Mouse (Mus musculus) left cerebral cortex, postnatal 36 days (tissue): ENCODE measurements at regions not wholly inside any gene's neighbourhood (a gene's known extent, or its start where the extent isn't known, plus 50 kb on each side); places are given as distances from the start of the nearest gene placed in this dataset.

ENCODE experiments used
- DNase-seq, 2 experiments: peaks; one replicate each; pipeline ENCODE4 v3.0.0; 2021 to 2022; ENCODE audit warnings: low spot score in 2 of 2, mixed read lengths in 1 of 2
- intact Hi-C: fragments of 180-260 bp; cut with DNase I; formaldehyde crosslinking; loops from one replicate; pipeline ENCODE4 v1.15.1; 2025

DNA sequence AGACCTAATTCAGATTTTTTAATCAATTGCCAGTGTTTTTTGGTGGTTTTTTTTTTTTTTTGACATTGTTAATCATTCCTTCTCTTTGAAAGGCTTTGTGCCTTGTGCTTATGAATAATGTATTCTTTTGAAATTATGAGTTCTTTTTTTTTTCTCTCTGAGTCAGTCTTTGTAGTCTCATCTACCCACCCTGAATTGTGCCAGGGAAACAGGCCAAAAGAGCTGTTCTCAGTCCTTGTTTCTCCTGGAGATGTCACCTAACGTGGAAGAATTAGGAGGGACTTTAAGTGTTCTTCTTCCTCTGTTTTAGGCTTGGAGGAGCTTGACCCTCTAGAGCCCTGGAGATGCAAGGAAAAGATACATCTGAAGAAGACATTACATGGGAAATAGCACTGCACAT is 2012.6 kb downstream of the Poteg start:
- intact Hi-C loops = no loop called here
- DNase-seq = no peak

DNA sequence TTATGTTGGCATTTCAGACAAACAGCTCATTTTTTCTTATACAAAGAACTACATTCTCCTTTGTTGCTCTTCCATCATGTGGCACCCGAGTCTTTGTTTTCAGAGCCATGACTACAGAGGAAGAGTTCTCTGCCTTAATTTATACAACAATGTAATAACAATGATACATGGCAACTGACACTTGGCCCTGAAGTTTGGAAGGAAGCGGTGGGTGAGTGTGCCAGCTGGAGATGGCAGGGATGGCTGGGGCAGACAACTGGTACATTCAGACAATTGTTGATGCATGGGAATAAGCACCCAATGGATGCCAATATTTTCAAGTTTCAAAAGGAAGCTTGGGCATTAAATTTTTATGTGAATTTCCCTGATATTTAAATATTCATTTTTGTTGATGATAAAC is 2045.5 kb downstream of the Poteg start:
- intact Hi-C loops = no loop called here
- no peak for DNase-seq

DNA sequence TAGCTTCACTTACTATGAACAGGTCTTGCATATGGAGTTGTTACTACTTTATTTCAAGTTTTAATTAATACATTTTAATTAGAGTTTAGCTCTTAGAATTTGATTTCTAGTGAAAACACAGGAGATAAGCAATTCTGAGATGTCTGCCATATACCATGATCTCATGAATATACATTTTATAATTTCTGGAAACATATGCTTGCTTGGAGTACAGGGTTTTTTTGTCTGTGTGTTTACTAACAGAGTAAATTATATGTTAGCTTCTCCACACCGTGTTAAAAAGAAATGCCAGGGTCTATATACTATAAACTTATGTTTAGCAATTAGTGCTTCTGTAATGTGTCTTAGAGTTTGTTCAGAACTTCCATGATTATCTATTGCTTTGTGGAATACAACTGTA is 2079.9 kb downstream of the Poteg start:
- intact Hi-C loops = no loop called here

DNA sequence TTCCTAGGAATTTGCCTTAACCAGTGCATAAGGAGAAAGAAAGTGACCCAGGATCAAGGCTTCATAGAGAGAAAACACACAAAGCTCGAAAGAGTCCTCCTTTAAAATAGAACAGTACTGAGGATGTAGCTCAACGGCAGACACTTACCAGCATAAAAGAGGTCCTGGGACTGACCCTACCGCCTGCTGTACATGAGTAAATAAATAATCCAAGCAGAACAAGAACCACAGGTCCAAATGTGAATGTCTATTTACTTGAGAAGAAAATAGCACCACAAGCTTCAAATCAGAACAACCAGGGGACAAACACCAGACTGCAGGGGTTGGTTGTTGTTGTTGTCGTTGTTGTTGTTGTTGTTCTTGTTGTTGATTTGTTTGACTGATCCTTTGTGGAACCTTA is 2084.1 kb downstream of the Poteg start:
- intact Hi-C loops = no loop called here
- no peak for DNase-seq

More for the DNA sequence above, 2079.9 kb downstream of the Poteg start:
- no peak for DNase-seq

DNA sequence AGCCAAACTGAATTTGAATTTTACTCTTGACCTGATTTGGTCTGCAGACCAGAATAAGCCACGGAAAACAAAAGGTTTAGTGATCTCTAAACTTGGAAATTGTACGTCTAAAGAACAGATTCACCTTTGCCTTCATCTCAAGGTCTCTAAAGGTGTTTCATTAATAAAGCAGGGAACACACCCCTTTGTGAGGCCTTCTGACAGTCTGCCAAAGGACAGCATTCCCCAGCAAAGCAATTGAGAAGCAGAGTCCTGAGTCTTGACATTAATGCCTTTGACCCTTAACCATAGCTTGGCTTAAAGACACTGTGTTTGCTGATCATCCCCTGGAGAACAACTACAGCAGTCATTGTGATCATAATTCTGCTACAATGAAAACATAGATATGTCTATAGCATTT is 2090.5 kb downstream of the Poteg start:
- intact Hi-C loops = no loop called here
- no peak for DNase-seq

DNA sequence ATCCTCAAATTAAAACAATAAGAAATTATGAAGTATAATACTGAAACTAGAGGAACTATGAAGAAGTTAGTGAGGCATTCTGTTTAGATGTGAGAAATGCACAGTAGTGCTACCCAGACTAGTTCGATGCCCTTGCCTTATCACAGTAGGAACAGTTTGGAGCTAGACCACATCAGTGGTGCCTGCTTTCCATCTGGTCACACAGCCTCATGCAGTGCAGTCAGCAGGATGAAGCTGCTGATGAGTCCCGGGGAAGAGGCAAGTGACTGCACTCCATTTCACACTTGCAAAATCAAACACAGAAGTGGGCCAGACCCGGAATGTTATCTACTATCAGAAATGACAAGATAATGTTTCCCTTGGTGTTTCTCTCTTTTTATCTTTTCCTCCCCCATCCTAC is 2092.4 kb downstream of the Poteg start:
- intact Hi-C loops = no loop called here
- DNase-seq = no peak

DNA sequence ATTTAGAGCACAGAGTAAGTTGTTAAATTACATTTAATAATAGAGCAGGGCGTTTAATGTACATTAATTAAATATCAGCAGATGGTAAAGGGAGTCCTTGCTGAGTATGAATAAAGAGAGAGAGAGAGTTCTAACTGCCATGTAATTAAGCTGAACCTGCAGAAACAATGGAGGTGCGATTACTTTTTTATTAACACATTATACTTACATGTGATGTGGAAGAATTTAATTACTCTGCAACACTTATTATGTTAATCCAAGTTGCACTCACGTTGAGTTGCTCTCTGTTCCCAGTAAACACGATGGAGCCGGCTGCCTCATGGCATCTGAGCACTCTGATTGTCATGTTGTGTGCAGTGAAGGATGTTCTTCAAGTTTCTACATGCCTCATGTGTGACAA is 2096.7 kb downstream of the Poteg start:
- DNase-seq = no peak
- intact Hi-C loops = no loop called here

DNA sequence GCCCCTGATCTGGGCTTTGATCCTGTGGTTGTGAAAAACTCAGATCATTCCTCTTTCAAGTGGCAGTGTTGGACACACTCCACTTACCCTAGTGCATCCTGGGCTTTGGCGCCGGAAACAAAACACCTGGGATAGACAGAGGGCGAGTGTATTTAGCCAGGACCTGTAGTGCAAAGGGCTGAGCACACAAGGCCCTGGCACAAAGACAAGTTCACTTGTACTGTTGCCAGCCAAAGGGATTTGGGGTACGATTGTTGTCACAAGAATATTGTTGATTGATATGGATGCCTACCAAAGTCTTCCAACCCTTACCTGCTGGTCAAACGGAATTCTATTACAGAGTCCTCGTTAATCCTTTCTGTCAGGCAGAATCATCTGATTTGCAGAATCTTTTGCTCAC is 2138.2 kb downstream of the Poteg start:
- no peak for DNase-seq
- intact Hi-C loops = no loop called here

DNA sequence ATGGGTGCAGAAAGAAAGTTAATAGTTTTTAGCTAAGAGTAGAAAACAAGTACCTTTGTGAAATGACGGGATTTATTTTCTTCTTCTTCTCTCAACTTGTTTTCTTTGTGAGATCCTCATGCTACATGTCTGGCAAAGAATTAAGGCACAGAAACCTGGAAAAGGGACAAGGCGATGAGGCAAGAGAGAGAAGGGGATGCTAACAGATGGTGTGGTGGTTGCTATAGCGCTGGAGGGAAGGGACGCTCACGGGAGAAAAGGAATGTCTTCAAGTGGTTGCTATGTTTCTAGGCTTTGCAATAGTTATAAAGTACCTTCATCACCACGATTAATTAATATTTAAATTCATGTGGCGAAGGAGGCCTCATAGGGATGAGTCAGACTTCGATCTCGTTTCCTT is 2146.7 kb downstream of the Poteg start:
- peak in 1 of 2 experiments; percentile 5 for DNase-seq
- intact Hi-C loops = no loop called here

DNA sequence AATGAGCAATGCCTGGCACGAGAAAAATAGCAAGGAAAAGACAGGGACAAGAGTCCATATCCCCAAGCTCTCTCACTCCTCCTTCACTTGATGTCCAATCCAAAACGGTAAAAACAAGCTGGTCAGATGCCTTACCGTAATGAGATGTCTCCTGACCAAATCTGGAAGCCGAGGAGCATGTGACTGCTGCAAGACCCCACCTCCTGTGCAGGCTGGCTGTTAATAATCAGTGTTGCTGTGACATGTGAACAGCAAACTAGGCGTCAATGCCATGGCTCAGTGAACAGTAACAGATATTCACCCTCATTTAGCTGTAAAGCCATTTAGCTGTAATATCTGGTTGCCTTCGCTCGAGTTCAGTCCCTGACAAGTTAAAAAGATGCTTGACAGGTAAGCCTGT is 2166.6 kb downstream of the Poteg start:
- intact Hi-C loops = no loop called here
- no peak for DNase-seq

DNA sequence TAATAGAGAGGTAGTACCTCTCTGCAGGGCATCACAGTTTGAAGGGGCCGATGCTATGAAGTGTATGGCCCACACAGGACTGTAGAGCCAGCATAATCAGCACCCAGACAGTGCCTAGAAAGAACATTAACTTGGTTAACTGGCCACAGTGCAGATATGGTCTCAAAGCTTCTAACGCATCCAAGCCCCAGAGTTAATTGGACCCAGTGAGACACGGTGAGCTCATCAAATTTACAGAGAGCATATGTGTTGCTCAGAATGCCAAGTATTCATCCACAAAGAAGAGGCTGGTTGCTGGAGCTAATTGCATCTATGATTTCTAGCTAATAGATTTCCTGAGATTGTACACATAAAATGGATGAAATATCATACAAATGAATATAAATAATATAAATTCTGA is 2214.1 kb downstream of the Poteg start:
- DNase-seq = no peak
- intact Hi-C loops = loop anchor here (5.0 kb wide), 1 partner anchor 39 kb away; no protein-coding TSS in a partner anchor

DNA sequence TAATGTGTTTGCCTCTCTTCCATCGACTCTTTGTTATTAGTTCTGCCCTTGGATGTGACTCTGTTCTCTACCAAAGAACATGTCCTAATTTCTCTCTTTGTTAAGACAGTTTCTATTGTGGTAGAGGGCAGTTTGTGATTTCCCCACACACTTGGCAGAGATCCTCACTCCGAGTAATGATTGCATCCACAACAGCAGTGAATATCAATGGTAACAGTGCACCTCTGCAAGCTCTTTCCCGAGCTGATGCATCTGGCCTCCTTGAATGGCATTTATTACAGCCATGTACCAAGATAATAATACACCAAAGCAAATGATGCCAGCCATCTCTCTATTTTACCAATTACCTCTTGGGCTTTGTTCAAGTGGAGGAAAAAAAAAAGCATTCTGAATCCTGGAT is 2228.4 kb downstream of the Poteg start:
- DNase-seq = no peak
- intact Hi-C loops = no loop called here

DNA sequence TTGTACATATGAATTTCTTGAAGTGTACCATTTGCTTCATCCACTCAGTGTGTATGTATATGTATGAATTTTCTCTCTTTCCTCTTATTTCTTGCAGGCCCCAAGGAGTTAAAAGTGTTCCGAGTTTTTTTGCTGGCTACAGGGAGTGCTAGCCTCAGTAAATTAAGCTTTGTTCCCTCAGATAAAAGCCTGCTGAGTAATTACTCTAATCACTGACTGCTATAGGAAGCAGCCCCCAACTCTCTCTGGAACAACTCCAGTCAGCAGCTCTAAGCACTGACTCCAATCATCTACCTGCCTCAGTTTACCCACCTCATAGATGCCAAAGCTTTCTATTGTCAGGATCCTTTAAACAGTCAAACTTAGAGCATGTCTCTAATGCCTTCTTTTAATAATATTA is 2235.9 kb downstream of the Poteg start:
- intact Hi-C loops = no loop called here
- DNase-seq = no peak

DNA sequence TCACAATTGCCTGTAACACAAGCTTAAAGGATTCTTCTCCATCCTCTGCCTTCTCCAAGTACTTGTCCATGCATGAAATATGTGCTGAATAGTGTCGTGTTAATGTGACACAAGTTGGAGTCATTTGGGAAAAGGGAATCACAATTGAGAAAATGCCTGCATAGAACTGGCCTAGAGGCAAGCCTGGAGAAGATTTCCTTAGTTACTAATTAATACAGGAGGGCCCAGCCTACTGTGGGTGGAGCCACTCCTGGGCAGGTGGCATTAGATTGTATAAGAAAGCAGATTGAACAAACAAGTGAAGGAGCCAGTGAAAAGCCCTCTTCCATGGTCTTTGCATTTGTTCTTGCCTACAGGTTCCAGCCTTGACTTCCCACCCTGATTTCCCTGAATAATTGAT is 2239.1 kb downstream of the Poteg start:
- no peak for DNase-seq
- intact Hi-C loops = no loop called here

DNA sequence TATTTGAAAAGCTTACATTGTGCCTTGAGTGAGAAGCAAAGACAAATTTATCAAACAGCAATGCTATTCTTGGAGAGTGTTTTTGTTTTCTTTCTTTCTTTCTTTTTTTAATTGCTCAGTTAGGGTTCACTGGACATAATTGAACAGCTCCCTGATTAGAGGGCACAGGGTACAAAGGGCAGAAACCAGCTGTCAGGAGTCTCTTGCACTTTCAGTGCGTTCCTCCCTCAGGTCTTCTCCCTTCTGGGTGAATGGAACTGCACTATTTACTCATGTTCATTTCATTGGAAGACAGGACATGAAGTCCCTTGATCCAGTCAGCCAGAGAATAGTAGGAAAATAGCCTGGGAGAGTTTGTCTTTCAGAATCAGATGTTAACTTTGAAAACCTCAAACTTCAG is 2248.2 kb downstream of the Poteg start:
- no peak for DNase-seq
- intact Hi-C loops = no loop called here
